Mouse (Mus musculus) spleen, adult 2 months (tissue): ENCODE results near the gene Rhpn2. TPM values are rescaled to one million over a fixed set of nuclear protein-coding genes. Genes with fewer than 3 reads are reported as not detected.

Source experiments
- DNase-seq, 2 experiments: peaks; one replicate each; pipeline versions ENCODE4 v3.0.0 to v3.0.0-alpha.2; 2012 to 2021; ENCODE audit warnings: low spot score in 2 of 2, low read depth in 1 of 2
- H3K27ac ChIP-seq: fragments of 200-500 bp; 2 replicates; pipeline ENCODE4 v1.5.1; 2012; ENCODE audit warnings: low read length, inconsistent platforms; ENCODE audit not compliant: insufficient read depth
- H3K27me3 ChIP-seq: fragments of 200-500 bp; 2 replicates; pipeline ENCODE4 v1.6.1; 2012; ENCODE audit warnings: mild to moderate bottlenecking, moderate library complexity, low read length, inconsistent platforms; ENCODE audit not compliant: control insufficient read depth, insufficient read depth
- H3K36me3 ChIP-seq: fragments of 200-500 bp; 2 replicates; pipeline ENCODE4 v1.6.1; 2012; ENCODE audit warnings: mild to moderate bottlenecking, low read length, inconsistent platforms; ENCODE audit not compliant: control insufficient read depth, insufficient read depth
- H3K4me1 ChIP-seq: fragments of 200-500 bp; 2 replicates; pipeline ENCODE4 v1.6.1; 2011; ENCODE audit warnings: inconsistent platforms; ENCODE audit not compliant: control insufficient read depth, insufficient read depth, insufficient read length
- H3K4me3 ChIP-seq: fragments of 200-500 bp; 2 replicates; pipeline ENCODE4 v1.5.1; 2011; ENCODE audit warnings: mild to moderate bottlenecking, inconsistent platforms; ENCODE audit not compliant: insufficient read depth, insufficient read length; ENCODE audit errors: extremely low read depth
- CTCF ChIP-seq: fragments of 200-500 bp; IDR thresholded peaks from 2 replicates; pipeline ENCODE4 v1.5.1; 2011; ENCODE audit warnings: mild to moderate bottlenecking, inconsistent platforms; ENCODE audit not compliant: insufficient read depth, insufficient read length, insufficient replicate concordance; ENCODE audit errors: extremely low read depth
- POLR2A ChIP-seq: fragments of 200-500 bp; IDR thresholded peaks from 2 replicates; pipeline ENCODE4 v1.6.1; 2011; ENCODE audit warnings: low read depth, low read length, inconsistent platforms
- WGBS: fragments of 180-500 bp; shearing (Covaris S2); methylation state at CpG from one replicate; pipeline ENCODE4 v1.1.7; 2018; 5-methylcytosine and 5-hydroxymethylcytosine counted together
- polyA plus RNA-seq: library from polyadenylated mRNA; depleted of rRNA; stranded (reverse); fragments of >200 nt; gene quantifications from 2 replicates; pipeline ENCODE4 v1.2.3, GENCODE M21; 2012

Gene Rhpn2
- polyA plus RNA-seq, 1 experiment, result 0.48 TPM

DNA sequence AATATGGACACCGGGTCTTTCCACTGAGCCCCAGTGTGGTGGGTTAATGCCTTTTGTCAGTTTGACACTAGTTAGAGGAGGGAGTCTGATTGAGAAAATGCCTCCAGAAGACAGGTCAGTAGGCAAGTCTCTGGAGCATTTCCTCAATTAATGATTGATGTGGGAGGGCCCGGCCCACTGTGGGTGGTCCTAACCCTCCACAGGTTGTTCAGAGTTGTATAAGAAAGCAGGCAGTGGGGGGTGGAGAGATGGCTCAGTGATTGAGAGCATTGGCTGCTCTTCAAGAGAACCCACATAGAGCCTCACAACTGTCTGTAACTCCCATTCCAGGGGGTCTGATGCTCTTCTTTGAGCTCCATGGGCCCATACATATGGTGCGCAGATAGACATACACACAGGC is 2.4 kb upstream of the Rhpn2 start:
- Histone ChIP-seq H3K4me1 (peaks cover 7% of the 10 kb centered on the region), H3K4me3 (no peak overlapping the region), H3K27ac (no peak overlapping the region), H3K36me3 (no peaks in the 10 kb centered on the region), H3K27me3 (peaks cover 9% of the 10 kb centered on the region)
- WGBS, result 63% methylated on average over 3 of the region's 3 CpGs
- no peak for DNase-seq
- TF ChIP-seq CTCF (no peak), POLR2A (no peak)

DNA sequence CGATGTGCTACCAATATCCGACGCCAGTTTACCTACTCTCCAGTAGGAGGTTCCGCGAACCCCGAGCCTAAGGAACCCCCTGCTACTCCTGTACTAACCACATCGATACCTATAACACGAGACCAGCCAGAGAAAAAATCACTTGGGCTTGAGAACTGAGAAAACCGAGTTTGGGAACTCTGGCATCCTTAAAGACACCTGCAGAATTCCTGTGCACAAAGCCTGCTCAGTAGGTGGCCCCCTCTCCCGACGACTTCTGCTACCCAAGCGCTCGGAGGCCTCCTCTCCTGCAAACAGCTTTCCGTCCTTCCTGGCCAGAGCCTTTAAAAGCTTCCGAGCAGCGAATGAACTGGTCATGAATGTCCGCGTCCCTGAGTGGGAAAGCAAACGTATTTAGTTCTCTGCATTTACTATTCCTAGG is 729 bp upstream of the Rhpn2 start:
- H3K4me1 ChIP-seq, result peaks cover 7% of the 10 kb centered on the region
- peaks cover 8% of the 10 kb centered on the region for H3K27me3 ChIP-seq
- WGBS, result under 1% methylated on average over 19 of the region's 19 CpGs
- peak overlapping the region; percentile 67 for H3K4me3 ChIP-seq
- H3K36me3 ChIP-seq, result no peaks in the 10 kb centered on the region
- H3K27ac ChIP-seq, result no peak overlapping the region
- TF ChIP-seq POLR2A, result no peak
- no peak for TF ChIP-seq CTCF
- peak; percentile 5 to 7 for DNase-seq

DNA sequence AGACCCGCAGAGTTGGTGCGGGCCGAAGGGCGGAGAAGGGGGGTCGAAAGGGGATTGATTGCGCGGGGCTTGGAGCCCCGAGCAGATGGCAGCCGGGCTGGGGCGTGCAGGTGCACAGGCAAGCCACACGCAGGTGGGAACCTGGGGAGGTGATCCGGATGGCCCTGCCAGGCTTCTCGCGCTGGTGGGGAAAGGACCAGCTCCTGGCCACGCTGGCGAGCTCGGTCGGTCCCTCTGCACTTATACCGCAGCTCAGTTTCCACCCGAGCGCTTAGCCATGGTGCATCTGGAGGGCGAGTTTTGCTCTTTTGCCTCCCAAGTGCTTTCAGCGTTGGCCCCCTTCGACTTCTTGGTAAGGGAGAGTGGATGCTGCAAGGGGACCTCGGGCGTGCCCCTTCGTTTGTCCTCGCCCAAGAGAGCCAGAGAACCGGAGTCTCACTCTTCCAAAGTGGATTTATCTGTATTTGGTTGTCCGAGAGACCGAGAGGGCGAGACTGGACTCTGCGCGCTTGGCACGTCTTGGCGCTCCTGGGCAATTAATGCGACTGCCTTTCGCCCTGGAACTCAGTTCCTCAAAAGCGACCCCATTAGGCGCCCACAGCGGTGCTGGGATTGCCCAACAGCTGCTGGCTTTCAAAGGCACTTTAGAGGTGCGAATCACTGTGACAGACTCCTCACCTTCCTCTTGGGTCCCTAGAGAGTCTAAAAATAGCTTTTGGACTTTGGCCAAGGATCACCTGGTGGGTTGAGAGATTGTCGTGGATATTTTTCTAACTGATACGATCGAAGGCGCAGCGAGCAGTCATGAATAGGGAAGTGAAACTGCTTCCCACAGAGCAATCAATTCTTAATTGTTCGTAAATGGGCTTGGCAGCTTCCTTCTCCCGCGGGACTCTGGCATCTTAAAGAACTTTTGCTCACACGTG is 820 bp downstream of the Rhpn2 start:
- peaks cover 7% of the 10 kb centered on the region for H3K4me1 ChIP-seq
- no peak for TF ChIP-seq CTCF
- TF ChIP-seq POLR2A, result no peak
- no peak overlapping the region for H3K27ac ChIP-seq
- peak; percentile 7 to 31 for DNase-seq
- 1% methylated on average over 50 of the region's 51 CpGs for WGBS
- H3K4me3 ChIP-seq, result peak overlapping the region; percentile 67
- no peaks in the 10 kb centered on the region for H3K36me3 ChIP-seq
- peaks cover 8% of the 10 kb centered on the region for H3K27me3 ChIP-seq

DNA sequence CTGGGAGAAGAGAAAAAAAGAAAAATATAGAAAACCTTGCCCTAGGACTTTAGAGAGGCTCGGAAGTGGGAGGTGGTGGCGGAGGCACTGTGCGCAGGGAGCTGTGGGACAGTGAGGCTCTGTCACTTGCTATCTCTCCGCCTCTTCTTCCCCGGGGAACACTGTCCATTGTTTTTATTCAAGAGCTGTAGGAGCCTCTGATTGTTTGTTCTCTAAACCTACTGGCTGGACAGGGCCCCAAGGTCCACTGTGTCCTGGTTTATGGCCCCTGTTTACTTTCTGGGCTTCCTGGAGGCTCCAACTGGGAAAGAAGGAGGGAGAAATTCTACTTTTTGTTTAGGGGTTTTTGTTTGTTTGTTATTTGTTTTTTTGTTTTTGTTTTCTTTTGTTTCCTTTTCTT is 6.2 kb downstream of the Rhpn2 start:
- H3K27ac ChIP-seq, result no peak overlapping the region
- WGBS, result 63% methylated on average over 5 of the region's 5 CpGs
- no peak for DNase-seq

DNA sequence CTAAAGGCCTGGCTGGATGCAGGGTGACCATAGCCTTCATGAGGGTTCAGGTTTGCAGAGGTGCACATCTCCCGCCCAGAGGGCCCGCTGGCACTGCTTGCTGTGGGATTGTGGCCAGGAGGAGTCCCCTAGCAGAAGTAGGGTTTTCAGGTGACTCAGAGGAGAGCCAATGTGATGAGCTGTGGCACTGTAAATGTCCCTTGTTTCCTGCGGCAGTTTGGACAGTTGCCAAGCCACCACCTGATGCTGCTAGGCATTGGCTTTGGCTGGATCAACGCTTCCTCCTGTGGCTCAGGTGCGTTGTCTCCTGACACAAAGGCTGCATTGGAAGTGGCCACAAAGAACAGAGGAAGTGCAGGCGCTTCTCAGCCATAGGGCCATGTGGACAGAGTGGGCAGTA is 7.3 kb downstream of the Rhpn2 start:
- TF ChIP-seq POLR2A, result no peak
- TF ChIP-seq CTCF, result no peak
- Histone ChIP-seq H3K27ac (no peak overlapping the region), H3K27me3 (no peaks in the 10 kb centered on the region), H3K36me3 (no peaks in the 10 kb centered on the region), H3K4me1 (no peaks in the 10 kb centered on the region), H3K4me3 (no peak overlapping the region)
- no peak for DNase-seq
- WGBS, result 55% methylated on average over 6 of the region's 6 CpGs

More for the DNA sequence above, 6.2 kb downstream of the Rhpn2 start:
- H3K36me3 ChIP-seq, result no peaks in the 10 kb centered on the region
- TF ChIP-seq CTCF (no peak), POLR2A (no peak)
- no peaks in the 10 kb centered on the region for H3K4me1 ChIP-seq
- H3K27me3 ChIP-seq, result no peaks in the 10 kb centered on the region; the same call in 1 of the 2 replicates
- no peak overlapping the region for H3K4me3 ChIP-seq

DNA sequence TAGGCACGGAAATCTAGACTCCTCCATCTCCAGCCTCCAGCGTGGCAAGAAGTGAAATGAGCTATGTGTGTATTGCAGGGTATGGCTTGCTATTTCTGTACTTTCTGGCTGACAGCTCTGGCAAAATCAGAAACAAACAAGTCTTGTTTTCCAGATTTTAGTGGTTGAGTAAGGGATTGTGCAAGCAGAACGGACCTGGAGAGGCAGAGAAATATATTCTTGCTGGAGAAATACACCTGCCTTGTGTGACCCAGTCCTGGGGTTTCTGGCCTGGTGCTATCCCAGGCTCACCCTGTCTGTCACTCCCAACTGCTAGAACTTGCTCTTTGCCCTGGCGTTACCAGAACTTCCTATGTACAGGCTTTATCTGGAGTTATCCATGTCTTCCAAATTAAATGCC is 8.5 kb downstream of the Rhpn2 start:
- TF ChIP-seq POLR2A (no peak), CTCF (no peak)
- Histone ChIP-seq H3K4me1 (no peaks in the 10 kb centered on the region), H3K27ac (no peak overlapping the region), H3K27me3 (no peaks in the 10 kb centered on the region), H3K4me3 (no peak overlapping the region), H3K36me3 (no peaks in the 10 kb centered on the region)
- WGBS, result 83% methylated on average over 4 of the region's 4 CpGs
- DNase-seq, result no peak

DNA sequence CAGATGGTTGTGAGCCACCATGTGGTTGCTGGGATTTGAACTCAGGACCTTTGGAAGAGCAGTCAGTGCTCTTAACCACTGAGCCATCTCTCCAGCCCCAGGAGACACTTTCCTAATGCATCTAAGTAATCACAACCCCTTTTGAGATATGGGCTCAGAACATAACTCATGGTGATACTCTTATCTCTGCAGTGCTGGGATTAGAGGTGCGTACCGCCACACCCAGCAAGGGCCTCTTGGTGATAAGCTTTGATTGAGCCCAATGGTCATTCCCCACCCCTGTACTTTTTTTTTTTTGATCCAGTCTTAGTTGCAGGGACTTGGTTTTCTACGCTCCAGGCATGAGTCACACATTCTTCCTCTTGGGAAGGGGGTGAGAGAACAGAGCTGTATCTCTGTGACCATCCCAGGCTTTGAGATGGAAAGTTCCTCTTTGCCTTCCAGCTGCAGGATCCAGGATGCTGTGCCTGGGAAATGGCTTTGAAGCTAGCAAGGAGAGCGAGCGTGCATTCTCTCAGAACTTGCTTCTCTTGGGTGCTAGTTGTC is 10.9 kb downstream of the Rhpn2 start:
- no peak for DNase-seq

More for the DNA sequence above, 10.9 kb downstream of the Rhpn2 start:
- 88% methylated on average over 5 of the region's 5 CpGs for whole genome bisulfite sequencing
- Histone ChIP-seq H3K27ac (no peak overlapping the region), H3K36me3 (no peaks in the 10 kb centered on the region), H3K4me1 (no peaks in the 10 kb centered on the region), H3K4me3 (no peak overlapping the region), H3K27me3 (no peaks in the 10 kb centered on the region)
- no peak for TF ChIP-seq CTCF
- no peak for TF ChIP-seq POLR2A
